In the genomic region with DNA sequence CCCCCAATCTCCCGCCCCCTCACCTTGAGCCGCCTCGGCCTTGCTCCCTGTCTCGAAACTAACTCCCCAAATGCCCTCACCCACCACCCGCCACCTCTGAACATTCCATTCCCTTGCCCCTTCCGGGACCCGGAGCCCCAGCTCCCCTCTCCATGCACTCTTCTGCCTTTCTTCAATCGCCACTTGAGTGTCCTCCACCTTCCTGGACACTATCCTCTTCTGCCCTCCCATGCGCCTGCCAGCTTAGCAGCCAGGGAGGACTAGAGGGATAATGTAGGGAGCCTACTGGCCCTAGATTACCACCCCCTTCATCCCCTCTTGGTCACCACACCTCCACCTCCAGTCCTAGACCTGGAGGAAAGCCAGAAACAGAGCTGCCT, we compare ENCODE assay signal across 8 mouse cellular contexts.
DNase-seq lines count a peak whose midpoint lies in the region; ATAC-seq and TF ChIP-seq lines count a peak whose summit lies in the region.

No protein-coding gene starts in this region.

- peak; percentile 90 for DNase-seq in heart, adult 11 months
- no peak for DNase-seq in heart, adult 9 months (ENCODE audit: low spot score in 2 of 2)
- no peak for DNase-seq in thymus, adult 2 months
- DNase-seq in thymus, postnatal 4 days: no peak
- DNase-seq in liver, embryonic 11.5 days (ENCODE audit: low spot score): no peak
- DNase-seq in adrenal gland, adult 18-20 months (ENCODE audit: low spot score in 2 of 2): no peak
- no peak for DNase-seq in frontal cortex, postnatal 36 days (ENCODE audit: low spot score in 2 of 2)
- no peak for DNase-seq in thymus, postnatal 14 days

- 20% methylated on average over 9 of the region's 9 CpGs for WGBS in thymus, adult 2 months
- 17% methylated on average over 9 of the region's 9 CpGs for WGBS in liver, embryonic 11.5 days

- peak; percentile 20; the same call in 1 of the 2 replicates for ATAC-seq in liver, embryonic 11.5 days (replicated peaks; ENCODE audit: low FRiP score)

- H3K9ac ChIP-seq in liver, embryonic 11.5 days (ENCODE audit: low read depth, low read length): no peak overlapping the region

- no peak for TF ChIP-seq CTCF in thymus, adult 2 months (IDR thresholded peaks at IDR 0.05; ENCODE audit: borderline replicate concordance, control insufficient read depth, extremely low read depth, insufficient read depth, low read length, poor library complexity)

- H3K4me1 ChIP-seq in thymus, adult 2 months (replicated peaks; ENCODE audit: control insufficient read depth, insufficient read depth, low read length): peaks cover 19% of the 10 kb centered on the region
- peaks cover 10% of the 10 kb centered on the region for H3K4me1 ChIP-seq in liver, embryonic 11.5 days (replicated peaks; ENCODE audit: control insufficient read depth, insufficient read depth, low read length)

- no peaks in the 10 kb centered on the region for H3K27me3 ChIP-seq in thymus, adult 2 months (ENCODE audit: control insufficient read depth, insufficient read depth, low read length)
- peaks cover 37% of the 10 kb centered on the region for H3K27me3 ChIP-seq in liver, embryonic 11.5 days (replicated peaks; ENCODE audit: control insufficient read depth, insufficient read depth, low read length)

- H3K4me2 ChIP-seq in liver, embryonic 11.5 days: peak overlapping the region; percentile 73

- no peak overlapping the region for H3K27ac ChIP-seq in thymus, adult 2 months (ENCODE audit: control insufficient read depth, insufficient read depth, low read length)
- no peak overlapping the region for H3K27ac ChIP-seq in liver, embryonic 11.5 days (ENCODE audit: low read depth, low read length)

- no peak for TF ChIP-seq POLR2A in thymus, adult 2 months (IDR thresholded peaks at IDR 0.05; ENCODE audit: control insufficient read depth, extremely low read depth, insufficient read depth, low read length, poor library complexity)

- no peaks in the 10 kb centered on the region for H3K36me3 ChIP-seq in thymus, adult 2 months (ENCODE audit: control insufficient read depth, insufficient read depth, low read length)
- no peaks in the 10 kb centered on the region for H3K36me3 ChIP-seq in liver, embryonic 11.5 days (ENCODE audit: control insufficient read depth, insufficient read depth, low read length)

- no peaks in the 10 kb centered on the region for H3K9me3 ChIP-seq in liver, embryonic 11.5 days (ENCODE audit: control insufficient read depth, low read length)

- H3K4me3 ChIP-seq in thymus, adult 2 months (ENCODE audit: control insufficient read depth, insufficient read depth, low read length): peak overlapping the region; percentile 29
- H3K4me3 ChIP-seq in liver, embryonic 11.5 days (ENCODE audit: low read depth, low read length): peak overlapping the region; percentile 47
